Mouse (Mus musculus) kidney, embryonic 16.5 days (tissue): Measurements from ENCODE around the gene Dnajc9. TPM values are rescaled to one million over a fixed set of nuclear protein-coding genes. Genes with fewer than 3 reads are reported as not detected.

ENCODE experiments used
- ATAC-seq: fragments of 200-750 bp; cut with Nextera tagmentation; 2 replicates; pipeline ENCODE4 v1.8.0; 2017; ENCODE audit warnings: moderate TSS enrichment; ENCODE audit not compliant: low FRiP score, low TSS enrichment
- H3K27ac ChIP-seq: fragments of 300-500 bp; sonication (generic); 2 replicates; pipeline ENCODE4 v1.5.1; 2014; ENCODE audit warnings: low read length
- H3K27me3 ChIP-seq: fragments of 300-500 bp; sonication (generic); 2 replicates; pipeline ENCODE4 v1.6.1; 2014; ENCODE audit warnings: low read length, control low read depth, mixed read lengths; ENCODE audit not compliant: insufficient read depth
- H3K36me3 ChIP-seq: fragments of 300-500 bp; sonication (generic); 2 replicates; pipeline ENCODE4 v1.6.1; 2014; ENCODE audit warnings: low read length, control low read depth, mixed read lengths; ENCODE audit not compliant: insufficient read depth
- H3K4me1 ChIP-seq: fragments of 300-500 bp; sonication (generic); 2 replicates; pipeline ENCODE4 v1.6.1; 2014; ENCODE audit warnings: low read length, control low read depth, mixed read lengths; ENCODE audit not compliant: insufficient read depth
- H3K4me2 ChIP-seq: fragments of 300-500 bp; sonication (generic); replicated peaks from 2 replicates; pipeline ENCODE4 v1.6.1; 2014; ENCODE audit warnings: low read depth, low read length
- H3K4me3 ChIP-seq: fragments of 300-500 bp; sonication (generic); 2 replicates; pipeline ENCODE4 v1.5.1; 2014; ENCODE audit warnings: mild to moderate bottlenecking, low read length
- H3K9ac ChIP-seq: fragments of 300-500 bp; sonication (generic); replicated peaks from 2 replicates; pipeline ENCODE4 v1.6.1; 2014; ENCODE audit warnings: low read length
- H3K9me3 ChIP-seq: fragments of 300-500 bp; sonication (generic); 2 replicates; pipeline ENCODE4 v1.6.1; 2016; ENCODE audit warnings: low read length, control low read depth
- WGBS: fragments of 180-500 bp; shearing (Covaris S2); extraction: QIAGEN DNeasy Blood & Tissue Kit; methylation state at CpG from one replicate; pipeline ENCODE4 v1.1.7; 2014; 5-methylcytosine and 5-hydroxymethylcytosine counted together
- polyA plus RNA-seq: library from polyadenylated mRNA; unstranded; fragments of >200 nt; fragmentation: Nextera tagmentation; extraction: Ambion mirVana; gene quantifications from 2 replicates; pipeline ENCODE4 v1.2.1, GENCODE M21; 2015

The Dnajc9 gene
- polyA plus RNA-seq, 1 experiment from 2014 or later, result 184 TPM

GRCm38 (mm10) chr14:20370798-20371197, 17.9 kb downstream of the Dnajc9 start:
- no peak overlapping the region for H3K4me3 ChIP-seq
- H3K4me2 ChIP-seq, result no peak overlapping the region
- 85% methylated on average over 7 of the region's 7 CpGs for WGBS
- H3K27ac ChIP-seq, result no peak overlapping the region
- ATAC-seq, result no peak
- no peaks in the 10 kb centered on the region for H3K4me1 ChIP-seq
- no peak overlapping the region for H3K9ac ChIP-seq
- no peaks in the 10 kb centered on the region for H3K27me3 ChIP-seq
- peaks cover 34% of the 10 kb centered on the region for H3K36me3 ChIP-seq
- no peaks in the 10 kb centered on the region for H3K9me3 ChIP-seq

GRCm38 (mm10) chr14:20368271-20368670, 20.4 kb downstream of the Dnajc9 start:
- Histone ChIP-seq H3K9me3 (no peaks in the 10 kb centered on the region), H3K4me3 (no peak overlapping the region), H3K4me2 (no peak overlapping the region), H3K4me1 (no peaks in the 10 kb centered on the region), H3K27me3 (no peaks in the 10 kb centered on the region), H3K9ac (no peak overlapping the region), H3K27ac (no peak overlapping the region), H3K36me3 (peaks cover 31% of the 10 kb centered on the region)
- 93% methylated on average over 3 of the region's 3 CpGs for WGBS
- ATAC-seq, result no peak

GRCm38 (mm10) chr14:20363230-20363629, 25.5 kb downstream of the Dnajc9 start:
- Histone ChIP-seq H3K9me3 (no peaks in the 10 kb centered on the region), H3K27me3 (no peaks in the 10 kb centered on the region), H3K4me2 (no peak overlapping the region), H3K4me1 (no peaks in the 10 kb centered on the region), H3K36me3 (peaks cover 50% of the 10 kb centered on the region), H3K4me3 (no peak overlapping the region), H3K27ac (no peak overlapping the region), H3K9ac (no peak overlapping the region)
- 93% methylated on average over 4 of the region's 4 CpGs for WGBS
- ATAC-seq, result no peak

- peaks cover 18% of the 10 kb centered on the region for H3K4me1 ChIP-seq
- H3K4me2 ChIP-seq, result peak within 1 kb of the TSS; percentile 77
- 1% methylated on average over 42 of the region's 42 CpGs for WGBS
- H3K27ac ChIP-seq, result peak within 1 kb of the TSS; percentile 93
- peaks cover 13% of the 10 kb centered on the region for H3K36me3 ChIP-seq
- no peaks in the 10 kb centered on the region for H3K9me3 ChIP-seq
- H3K4me3 ChIP-seq, result peak within 1 kb of the TSS; percentile 72
- no peaks in the 10 kb centered on the region for H3K27me3 ChIP-seq
- ATAC-seq, result peak; percentile 99
- H3K9ac ChIP-seq, result peak within 1 kb of the TSS; percentile 98
Observed at GRCm38 (mm10) chr14:20347991-20348541, 40.6 kb downstream of the Dnajc9 start, which contains the start of the genes Ecd and Fam149b. Gene Ecd (minus strand): TSS chr14:20348121. Gene Fam149b (plus strand): TSS chr14:20348162.

- peak; percentile 33; the same call in 1 of the 2 replicates for ATAC-seq
Observed at GRCm38 (mm10) chr14:20347441-20347990, 41.2 kb downstream of the Dnajc9 start.

GRCm38 (mm10) chr14:20345885-20346284, 42.8 kb downstream of the Dnajc9 start:
- H3K4me3 ChIP-seq, result no peak overlapping the region
- WGBS, result 81% methylated on average over 9 of the region's 9 CpGs

More at GRCm38 (mm10) chr14:20347441-20347990, 41.2 kb downstream of the Dnajc9 start:
- Histone ChIP-seq H3K4me1 (peaks cover 18% of the 10 kb centered on the region), H3K27ac (peak overlapping the region; percentile 93), H3K9me3 (no peaks in the 10 kb centered on the region), H3K36me3 (peaks cover 13% of the 10 kb centered on the region), H3K9ac (peak overlapping the region; percentile 98), H3K4me2 (peak overlapping the region; percentile 72), H3K4me3 (peak overlapping the region; percentile 72), H3K27me3 (no peaks in the 10 kb centered on the region)
- 2% methylated on average over 15 of the region's 15 CpGs for WGBS

GRCm38 (mm10) chr14:20340866-20341265, 47.8 kb downstream of the Dnajc9 start:
- no peak for ATAC-seq
- no peaks in the 10 kb centered on the region for H3K27me3 ChIP-seq
- H3K27ac ChIP-seq, result no peak overlapping the region
- no peak overlapping the region for H3K9ac ChIP-seq
- H3K4me3 ChIP-seq, result no peak overlapping the region
- H3K4me2 ChIP-seq, result no peak overlapping the region
- H3K36me3 ChIP-seq, result peaks cover 39% of the 10 kb centered on the region
- no peaks in the 10 kb centered on the region for H3K9me3 ChIP-seq
- H3K4me1 ChIP-seq, result no peaks in the 10 kb centered on the region
- 82% methylated on average over 7 of the region's 7 CpGs for WGBS

More at GRCm38 (mm10) chr14:20345885-20346284, 42.8 kb downstream of the Dnajc9 start:
- H3K9me3 ChIP-seq, result no peaks in the 10 kb centered on the region
- peaks cover 24% of the 10 kb centered on the region for H3K36me3 ChIP-seq
- H3K4me1 ChIP-seq, result peaks cover 18% of the 10 kb centered on the region
- no peak overlapping the region for H3K9ac ChIP-seq
- no peak for ATAC-seq
- no peak overlapping the region for H3K4me2 ChIP-seq
- H3K27me3 ChIP-seq, result no peaks in the 10 kb centered on the region
- no peak overlapping the region for H3K27ac ChIP-seq

- ATAC-seq, result no peak
- H3K4me3 ChIP-seq, result no peak overlapping the region
- no peaks in the 10 kb centered on the region for H3K27me3 ChIP-seq
- H3K4me2 ChIP-seq, result no peak overlapping the region
- no peaks in the 10 kb centered on the region for H3K4me1 ChIP-seq
- 89% methylated on average over 8 of the region's 8 CpGs for WGBS
- H3K36me3 ChIP-seq, result peaks cover 43% of the 10 kb centered on the region
- H3K27ac ChIP-seq, result no peak overlapping the region
- no peaks in the 10 kb centered on the region for H3K9me3 ChIP-seq
- no peak overlapping the region for H3K9ac ChIP-seq
Observed at GRCm38 (mm10) chr14:20340149-20340548, 48.6 kb downstream of the Dnajc9 start.

GRCm38 (mm10) chr14:20339415-20339814, 49.3 kb downstream of the Dnajc9 start:
- no peaks in the 10 kb centered on the region for H3K27me3 ChIP-seq
- no peaks in the 10 kb centered on the region for H3K4me1 ChIP-seq
- no peak overlapping the region for H3K4me2 ChIP-seq
- no peak overlapping the region for H3K4me3 ChIP-seq
- H3K9me3 ChIP-seq, result no peaks in the 10 kb centered on the region
- no peak overlapping the region for H3K9ac ChIP-seq
- H3K36me3 ChIP-seq, result peaks cover 43% of the 10 kb centered on the region
- WGBS, result 97% methylated on average over 5 of the region's 5 CpGs
- no peak for ATAC-seq
- H3K27ac ChIP-seq, result no peak overlapping the region
